Mouse (Mus musculus): ENCODE data around the gene Anapc2.

The Anapc2 gene

GRCm38 (mm10) chr2:25305587-25306359, 33.5 kb downstream of the Anapc2 start:
- no peak for DNase-seq

DNA sequence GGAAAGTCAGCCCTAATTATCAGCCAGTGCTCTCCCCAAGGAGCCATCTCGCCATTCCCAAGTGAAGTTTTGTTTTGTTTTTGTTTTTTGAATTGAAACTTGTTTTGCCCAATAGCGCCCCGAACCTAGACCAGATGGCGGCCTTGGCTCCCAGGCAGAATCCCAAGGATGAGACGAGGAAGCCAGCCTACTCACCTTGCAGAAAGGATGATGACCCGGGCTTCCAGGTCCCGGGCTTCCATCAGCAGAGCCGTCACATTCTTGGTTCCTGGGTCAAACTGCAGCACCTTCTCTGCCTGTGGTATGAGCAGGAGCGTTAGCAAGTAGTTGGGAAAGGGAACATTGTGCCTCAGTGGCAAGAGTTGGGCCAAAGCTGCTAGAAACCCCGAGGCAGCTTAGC, 37.9 kb downstream of the Anapc2 start:
- no peak for DNase-seq

DNA sequence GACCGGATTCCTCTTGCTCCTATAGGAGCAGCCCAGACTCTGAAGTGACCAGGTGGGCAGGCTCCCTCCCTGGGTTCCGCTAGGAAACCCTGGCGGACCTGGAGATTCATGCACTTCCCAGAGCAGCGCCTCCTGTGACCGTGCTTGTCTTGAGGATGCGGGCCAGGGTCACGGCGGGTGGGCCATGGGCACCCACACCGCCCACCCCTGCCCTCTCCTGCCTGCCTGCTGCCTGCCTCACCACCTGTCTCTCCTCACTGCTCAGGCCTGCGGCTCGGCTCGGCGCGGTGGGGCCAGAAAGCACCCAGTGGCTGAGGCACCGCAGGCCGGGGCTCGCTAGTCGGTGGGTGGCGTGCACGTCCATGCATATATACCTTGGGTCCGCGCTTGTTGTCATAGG, 38.7 kb downstream of the Anapc2 start:
- DNase-seq = no peak

DNA sequence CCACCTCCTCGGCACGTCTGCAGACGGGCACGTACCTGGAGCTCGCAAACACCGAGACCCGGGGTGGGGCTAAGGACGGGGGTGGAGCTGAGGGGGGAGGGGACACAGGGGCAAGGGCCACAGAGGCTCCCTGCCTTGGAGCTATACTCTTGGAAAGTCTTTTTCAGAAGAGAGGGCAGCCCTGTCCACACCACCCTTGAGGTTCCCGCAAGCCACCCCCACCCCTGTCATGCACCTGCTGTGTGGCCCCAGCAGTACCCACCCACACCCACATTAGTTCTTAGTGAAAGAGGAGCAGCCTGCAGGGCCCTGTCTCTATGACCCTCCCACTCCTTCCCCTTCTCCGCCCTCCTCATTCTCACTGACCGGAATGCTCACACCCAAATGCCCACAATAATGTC, 39.2 kb downstream of the Anapc2 start:
- no peak for DNase-seq

DNA sequence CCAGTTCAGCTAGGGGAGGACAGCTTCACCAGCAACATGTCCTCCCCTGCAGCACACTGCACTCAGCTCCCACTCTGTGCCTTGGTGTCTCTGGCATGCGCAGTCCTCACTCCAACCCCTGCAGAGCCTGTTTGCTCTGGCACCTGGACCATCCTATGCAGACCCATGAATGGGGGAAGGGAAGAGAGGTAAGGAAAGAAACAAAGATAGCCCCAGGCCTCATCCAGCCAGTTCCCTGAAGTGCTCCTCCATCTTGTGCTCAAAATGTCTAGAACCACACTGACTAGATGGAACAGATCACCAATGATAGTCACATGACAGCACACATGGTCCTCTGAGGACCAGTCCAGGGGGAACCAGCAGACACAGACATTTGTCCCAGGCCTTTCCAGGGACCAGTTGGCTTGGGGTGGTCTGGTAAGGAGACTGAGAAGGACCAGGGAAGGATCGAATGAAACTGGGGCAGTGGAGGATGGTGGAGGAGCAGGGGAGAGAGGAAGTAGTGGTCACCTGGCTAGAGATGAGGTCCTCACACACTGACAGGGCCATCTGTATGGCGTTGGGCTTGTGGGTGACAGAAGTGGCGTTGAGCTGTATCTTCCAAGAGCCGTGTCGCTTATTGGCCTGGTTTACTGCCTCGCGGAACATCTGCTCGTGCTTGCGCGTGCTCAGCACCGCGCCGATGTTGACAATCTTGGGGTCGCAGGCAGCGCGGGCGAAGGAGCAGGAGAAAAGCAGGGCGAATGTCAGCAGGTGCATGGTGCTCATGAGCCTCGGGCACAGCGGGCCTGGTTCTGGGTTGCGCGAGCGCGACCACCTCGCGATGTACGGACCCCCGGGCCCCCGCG, 46.1 kb downstream of the Anapc2 start:
- no peak for DNase-seq

DNA sequence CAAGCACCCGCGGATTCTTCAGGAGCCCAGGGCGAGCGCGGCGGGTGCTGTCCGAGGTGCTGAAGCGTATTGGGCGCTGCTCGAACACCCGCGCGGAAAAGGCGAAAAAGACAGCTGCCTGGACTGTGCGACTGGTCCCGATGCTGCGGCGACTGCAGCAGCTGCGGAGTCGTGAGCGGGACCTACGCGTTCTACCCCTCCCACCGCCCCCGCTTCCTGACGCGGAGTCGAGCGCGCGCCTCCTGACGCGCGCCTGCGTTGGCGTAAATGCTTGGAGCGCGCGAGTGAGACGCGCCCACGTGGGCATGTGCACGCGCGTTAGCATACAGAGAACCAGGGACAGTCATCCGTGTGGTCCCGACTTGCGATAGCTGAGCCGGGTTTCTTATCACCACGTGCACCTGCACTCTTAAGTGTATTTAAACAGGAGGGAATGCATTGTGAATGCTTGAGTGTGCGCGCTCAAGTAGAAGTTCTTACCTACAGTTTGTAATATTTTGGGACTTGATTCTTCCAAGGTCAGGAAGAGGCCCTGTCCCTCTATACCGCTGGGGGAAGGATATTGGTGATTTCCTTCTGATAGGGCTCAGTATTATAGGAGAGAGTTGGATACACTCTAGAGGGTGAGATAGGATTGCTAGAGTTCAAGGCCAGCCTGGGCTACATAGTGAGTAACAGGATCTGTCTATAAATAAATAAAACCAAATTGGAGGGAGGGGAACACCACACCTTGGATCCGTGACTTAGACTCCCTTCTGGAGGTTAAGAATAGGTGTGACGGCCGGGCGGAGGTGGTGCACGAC, 46.9 kb downstream of the Anapc2 start, which contains the start of gene Grin1:
TSS of gene Grin1 (minus strand) at position 217 of the 803 bp plus-strand sequence.
- peak; percentile 86 for DNase-seq

DNA sequence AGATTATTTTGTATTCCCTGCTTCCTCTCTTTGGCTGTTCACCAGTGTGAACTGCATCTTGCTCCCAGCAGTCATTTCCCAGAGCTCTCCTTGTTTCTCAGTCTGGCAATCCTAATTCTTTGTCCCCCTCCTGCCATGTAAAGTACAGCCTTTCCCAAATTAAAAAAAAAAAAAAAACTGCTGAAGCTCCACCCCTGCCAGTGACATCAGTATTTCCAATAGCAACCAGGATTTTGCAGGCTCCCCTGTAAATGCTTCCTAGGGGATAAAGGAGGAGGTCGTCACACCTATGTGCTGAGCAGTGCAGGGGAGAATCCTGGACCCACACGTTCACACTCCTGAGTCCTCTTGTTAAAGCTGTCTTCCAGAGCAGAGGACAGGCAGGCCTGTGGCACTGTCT, 47.8 kb downstream of the Anapc2 start:
- DNase-seq = no peak

- DNase-seq = no peak
Observed at GRCm38 (mm10) chr2:25326036-25326435, 53.8 kb downstream of the Anapc2 start.

GRCm38 (mm10) chr2:25328440-25328839, 56.2 kb downstream of the Anapc2 start:
- peak; percentile 59 for DNase-seq

DNA sequence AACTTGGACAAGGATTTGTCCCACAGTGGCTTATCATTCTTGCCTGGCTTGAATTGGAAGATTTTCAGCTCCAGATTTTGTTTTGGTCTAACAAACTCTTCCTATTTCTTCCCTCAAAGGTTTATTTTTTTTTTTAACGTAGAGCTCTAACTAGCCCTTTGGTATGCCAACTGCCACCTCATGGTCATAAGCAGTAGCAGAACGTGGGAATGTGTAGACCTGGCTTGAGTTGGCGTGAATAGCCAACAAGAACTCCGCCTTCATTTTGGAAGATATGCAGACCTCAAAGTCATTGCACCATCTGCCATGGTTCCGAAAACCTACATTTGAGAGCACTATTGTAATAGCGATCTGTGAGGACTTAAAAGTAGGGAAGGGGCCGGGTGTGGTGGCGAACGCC, 59.2 kb downstream of the Anapc2 start:
- no peak for DNase-seq

DNA sequence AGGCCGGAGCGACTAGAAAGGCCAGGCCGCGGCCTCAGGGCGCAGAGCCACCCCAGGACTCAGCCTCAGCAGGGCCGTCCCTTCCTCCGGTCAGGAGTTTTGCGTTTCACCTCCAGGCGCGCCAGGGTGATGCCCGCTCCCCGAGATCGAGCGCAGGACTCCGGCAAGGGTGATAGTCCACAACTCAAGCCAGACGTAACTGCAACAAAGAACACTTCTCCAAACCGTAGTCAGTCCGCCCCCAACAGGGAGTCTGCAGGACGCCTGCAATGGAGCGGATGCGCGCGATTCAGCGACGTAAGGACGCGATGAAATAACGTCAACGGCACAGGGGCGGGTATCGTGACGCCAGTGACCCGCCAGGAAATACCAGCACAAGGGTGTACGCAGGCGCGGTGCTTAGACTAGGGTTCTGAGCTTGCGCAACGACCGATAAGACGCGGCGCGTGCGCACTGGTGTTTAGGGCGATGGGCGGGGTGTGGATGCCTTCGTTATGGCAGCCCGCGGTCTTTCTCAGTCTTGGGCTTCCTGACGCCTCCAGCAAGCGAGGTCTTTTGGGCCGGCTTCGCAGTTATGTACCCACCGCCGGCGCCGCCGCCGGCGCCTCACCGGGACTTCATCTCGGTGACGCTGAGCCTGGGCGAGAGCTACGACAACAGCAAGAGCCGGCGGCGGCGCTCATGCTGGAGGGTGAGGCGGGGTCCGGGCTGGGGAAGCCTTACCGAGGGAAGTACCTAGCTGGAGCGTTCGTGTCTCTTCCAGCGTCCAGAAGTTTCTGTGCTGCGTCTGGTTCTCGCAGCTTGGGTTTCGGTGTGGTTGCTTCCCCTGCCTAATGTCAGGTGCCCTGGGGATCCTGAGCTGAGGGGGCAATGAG, 60.2 kb downstream of the Anapc2 start, which contains the start of gene Man1b1:
TSS of gene Man1b1 (plus strand) at position 53 of the 875 bp plus-strand sequence.
- DNase-seq = peak; percentile 100

GRCm38 (mm10) chr2:25333569-25333968, 61.3 kb downstream of the Anapc2 start:
- no peak for DNase-seq
